Mouse (Mus musculus): ENCODE data around the gene Tbc1d24.

Gene Tbc1d24

GRCm38 (mm10) chr17:24209916-24210240, 4.5 kb upstream of the Tbc1d24 start:
- DNase-seq (ENCODE audit: low read depth), result no peak

GRCm38 (mm10) chr17:24209043-24209915, 3.9 kb upstream of the Tbc1d24 start, which contains the start of gene Ntn3:
Gene Ntn3 (minus strand): TSS chr17:24209531.
- DNase-seq (ENCODE audit: low read depth), result peak; percentile 85

- DNase-seq (ENCODE audit: low read depth), result no peak
Observed at GRCm38 (mm10) chr17:24208641-24209042, 3.3 kb upstream of the Tbc1d24 start.

DNA sequence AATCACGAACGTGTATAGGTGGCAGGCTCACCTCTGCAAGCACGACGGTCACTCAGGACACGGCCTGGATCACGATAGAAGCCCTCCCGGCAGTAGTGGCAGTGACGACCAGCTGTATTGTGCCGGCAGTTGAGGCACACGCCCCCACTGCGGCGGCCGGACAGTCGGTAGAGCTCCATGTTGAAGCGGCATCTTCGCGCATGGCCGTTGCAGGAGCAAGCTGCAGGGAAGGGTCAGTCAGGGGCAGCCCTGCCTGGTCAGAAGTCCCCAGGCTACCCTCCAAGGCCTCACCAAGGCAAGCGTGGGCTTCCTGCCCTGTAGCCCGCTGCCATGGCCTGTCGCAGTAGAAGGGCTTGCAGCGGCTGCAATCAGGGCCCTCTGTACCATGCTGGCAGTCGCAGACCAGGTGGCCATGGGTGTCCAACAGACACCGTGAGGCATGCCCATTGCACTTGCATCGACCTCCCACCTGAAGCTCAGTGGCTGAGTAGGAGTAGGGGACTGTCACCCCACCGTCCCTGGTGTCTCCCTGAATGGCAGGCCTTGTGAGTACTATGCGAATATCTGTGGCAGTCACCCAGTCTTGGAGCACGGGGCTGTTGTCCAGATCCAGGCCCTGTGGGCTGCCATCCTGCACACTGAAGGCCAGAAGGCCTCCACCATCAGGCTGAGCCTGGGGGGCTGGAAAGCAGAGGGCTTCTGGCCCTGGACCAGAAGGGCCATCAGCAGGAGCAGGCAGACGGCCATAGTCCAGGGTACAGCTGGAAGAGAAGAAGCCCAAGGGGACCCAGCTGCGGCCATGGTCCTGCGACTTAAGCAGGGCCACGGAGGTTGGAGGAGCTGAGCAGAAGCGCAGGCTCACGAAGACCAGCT, 2.6 kb upstream of the Tbc1d24 start:
- DNase-seq (ENCODE audit: low read depth), result no peak

DNA sequence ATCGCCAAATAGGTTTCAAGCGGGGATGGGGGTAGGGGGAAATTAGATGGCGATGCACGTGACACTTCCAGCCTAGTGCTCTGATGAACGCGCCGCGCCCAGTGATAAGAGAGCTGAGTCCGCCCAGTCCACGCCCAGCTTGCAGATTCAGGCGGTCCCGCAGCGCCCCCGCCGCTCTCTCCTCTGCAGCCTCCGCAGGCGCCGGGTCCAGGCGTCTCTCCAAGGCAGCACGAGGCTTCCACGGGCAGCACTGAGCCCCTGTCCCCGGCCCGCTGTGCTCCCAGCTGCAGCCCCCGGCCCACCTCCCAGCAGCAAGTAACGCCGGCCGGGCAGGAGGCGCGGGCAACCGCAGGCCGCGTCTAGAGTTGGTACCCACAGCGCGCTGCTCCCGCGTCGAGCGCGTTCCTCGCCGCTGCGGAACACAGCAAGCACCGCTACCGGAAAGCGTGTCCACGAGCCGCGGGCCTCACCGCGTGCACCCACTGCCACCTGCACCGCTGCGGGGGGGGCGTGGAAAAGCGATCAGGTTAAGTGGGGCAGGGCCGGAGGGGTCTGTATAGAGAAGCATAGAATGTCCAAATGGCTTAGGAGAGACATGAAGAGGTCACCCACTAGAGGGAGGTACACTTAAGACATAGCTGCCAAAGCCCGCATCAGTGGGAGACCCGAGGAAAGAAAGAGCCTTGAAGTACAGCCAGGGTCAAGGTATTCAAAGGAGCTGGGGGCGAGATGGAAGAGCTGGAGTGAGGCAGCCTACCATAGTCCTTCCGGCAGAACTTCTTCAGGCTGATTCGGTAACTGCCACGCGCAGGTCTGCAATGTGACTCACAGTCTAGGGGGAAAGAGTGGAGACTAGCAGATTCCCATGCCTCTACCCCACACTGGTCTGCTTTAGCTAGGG, 1.3 kb upstream of the Tbc1d24 start:
- peak; percentile 74 for DNase-seq (ENCODE audit: low read depth)

DNA sequence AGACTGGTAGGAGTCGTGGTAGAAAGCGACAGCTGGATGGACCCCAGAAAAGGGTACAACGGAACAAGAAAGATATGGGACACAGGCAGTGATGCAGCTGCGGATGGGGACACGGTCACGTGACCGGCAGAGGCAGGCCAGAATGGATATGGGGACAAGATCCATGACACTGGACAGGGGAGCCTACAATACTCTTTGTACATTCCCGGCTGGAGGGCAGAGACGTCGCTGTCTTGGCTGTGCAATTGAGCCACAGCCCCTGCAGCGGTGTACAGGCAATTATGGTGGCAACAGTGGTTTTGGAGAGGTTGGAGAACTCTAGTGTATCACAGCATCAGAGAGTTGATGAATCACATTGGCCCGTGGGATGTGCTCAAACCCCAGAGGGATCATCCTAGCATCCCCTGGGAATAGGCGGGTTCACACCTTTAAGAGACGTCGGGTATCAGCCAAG, 573 bp upstream of the Tbc1d24 start:
- DNase-seq (ENCODE audit: low read depth), result no peak

GRCm38 (mm10) chr17:24204846-24205245, 516 bp downstream of the Tbc1d24 start:
- DNase-seq (ENCODE audit: low read depth), result no peak

DNA sequence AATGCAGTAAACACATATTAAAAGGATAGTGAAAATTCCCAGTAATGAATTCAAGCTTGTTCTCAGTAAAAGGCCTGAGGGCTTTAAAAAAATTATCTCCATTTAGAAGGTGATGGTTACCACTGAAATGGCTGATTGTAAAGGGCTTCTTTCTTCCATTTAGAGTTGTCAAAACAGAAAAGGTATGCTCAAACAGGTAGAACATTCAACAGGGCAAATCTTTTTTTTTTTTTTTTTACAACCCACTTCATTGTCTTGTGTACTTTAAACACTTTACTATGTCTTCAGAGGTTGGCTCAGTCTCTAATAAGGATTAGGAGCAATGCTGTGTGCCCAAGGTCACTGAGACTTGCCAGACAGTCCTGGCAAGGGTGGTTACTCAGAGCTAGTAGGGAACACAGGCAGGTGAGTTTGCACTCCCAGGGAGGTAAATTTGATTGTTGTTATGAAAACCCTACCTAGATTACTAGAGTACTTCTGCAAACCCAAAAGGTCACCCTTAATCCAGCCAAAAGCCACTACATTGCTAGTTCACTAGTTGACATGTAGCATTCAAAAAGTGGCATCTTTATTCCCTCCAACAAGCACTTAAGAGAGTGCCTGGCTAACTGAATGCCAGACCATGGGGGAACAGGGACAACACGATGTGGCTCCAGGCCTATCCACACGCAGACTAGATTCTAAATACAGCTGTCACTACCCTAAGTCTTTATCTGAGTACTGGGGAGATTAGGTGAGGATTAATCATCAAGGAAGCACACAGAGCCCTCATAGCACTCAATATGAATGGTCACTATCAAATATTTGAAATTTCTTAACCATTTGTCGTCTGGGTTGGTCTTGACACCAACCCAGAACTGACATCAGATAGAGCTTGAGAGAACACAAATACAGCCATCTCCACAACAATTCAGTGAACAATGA, 1.5 kb downstream of the Tbc1d24 start:
- DNase-seq (ENCODE audit: low read depth), result no peak

DNA sequence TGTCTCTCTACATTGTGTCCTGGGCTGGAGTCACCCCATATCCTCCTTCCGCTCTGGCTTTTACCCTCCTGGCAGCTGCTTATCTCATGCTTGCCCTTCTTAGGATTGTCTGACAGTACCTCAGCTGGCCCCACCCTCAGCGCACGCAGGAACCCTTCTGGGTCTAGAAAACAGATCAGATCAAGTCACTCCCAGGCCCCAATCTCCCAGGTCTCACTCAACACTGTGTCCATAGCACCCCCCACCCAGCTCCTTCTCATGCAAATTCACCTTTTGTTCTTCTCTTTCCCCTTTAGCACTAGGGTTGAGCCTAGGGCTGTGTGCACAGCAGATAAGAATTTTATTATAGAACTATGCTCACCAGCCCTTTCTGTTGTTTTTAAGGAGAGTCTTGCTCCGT, 2.3 kb downstream of the Tbc1d24 start:
- peak; percentile 74 for DNase-seq (ENCODE audit: low read depth)

DNA sequence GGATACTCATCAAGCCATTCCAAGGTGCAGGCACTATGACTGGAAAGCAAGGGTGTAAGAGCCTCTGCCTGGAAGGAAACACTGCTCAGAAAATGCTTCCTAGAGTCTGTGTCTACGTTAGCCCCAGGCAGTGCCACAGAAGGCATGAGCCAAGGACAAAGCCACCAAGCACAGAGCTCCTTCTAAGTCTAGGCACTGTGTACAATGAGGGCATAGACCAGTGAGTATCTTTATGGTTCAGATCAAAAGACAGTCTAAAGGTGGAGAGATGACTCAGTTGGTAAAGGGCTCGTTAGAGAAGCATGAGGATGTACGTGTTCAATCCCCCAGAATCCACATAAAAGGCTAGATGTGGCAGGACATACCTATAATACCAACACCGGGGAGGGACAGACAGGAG, 4.3 kb downstream of the Tbc1d24 start:
- DNase-seq (ENCODE audit: low read depth), result no peak

DNA sequence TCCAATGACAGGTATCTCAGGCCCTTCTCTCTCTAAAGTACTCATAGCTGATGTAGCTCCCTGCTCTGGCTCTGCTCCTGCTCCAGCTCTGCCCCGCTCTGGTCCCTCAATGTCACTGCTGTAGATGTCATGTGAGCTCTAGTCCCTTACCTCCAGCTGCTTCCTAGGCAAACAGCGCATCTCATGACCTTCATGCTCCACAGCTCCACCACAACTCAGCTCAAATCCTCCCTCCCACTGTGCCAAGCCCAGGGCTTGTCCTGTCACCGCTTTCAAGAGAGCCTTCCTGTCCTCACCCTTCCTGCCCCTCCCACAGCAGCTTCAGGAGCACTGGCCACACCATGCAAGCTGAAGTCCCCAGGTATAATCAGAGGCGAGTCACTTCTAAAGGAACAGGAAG, 5.6 kb downstream of the Tbc1d24 start:
- DNase-seq (ENCODE audit: low read depth), result no peak

DNA sequence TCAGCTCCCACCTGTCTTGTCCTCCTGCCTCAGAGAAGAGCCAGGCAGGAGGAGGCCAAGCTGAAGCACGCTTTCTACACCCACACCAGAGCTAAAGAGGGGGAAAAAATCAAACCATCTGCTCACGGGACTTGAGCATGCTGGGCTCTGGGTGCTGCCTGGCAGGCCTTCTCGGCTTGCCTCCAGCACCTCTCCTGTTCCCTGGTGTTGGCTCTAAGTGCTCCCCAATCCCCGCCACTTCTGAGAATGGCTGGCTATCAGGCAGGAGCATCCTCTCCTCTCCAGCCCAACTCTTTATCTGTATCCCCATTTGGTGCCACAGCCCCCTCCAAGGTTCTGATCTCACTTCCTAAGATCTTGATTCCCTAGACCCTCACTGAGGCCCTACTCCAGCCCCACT, 6.1 kb downstream of the Tbc1d24 start:
- no peak for DNase-seq (ENCODE audit: low read depth)

DNA sequence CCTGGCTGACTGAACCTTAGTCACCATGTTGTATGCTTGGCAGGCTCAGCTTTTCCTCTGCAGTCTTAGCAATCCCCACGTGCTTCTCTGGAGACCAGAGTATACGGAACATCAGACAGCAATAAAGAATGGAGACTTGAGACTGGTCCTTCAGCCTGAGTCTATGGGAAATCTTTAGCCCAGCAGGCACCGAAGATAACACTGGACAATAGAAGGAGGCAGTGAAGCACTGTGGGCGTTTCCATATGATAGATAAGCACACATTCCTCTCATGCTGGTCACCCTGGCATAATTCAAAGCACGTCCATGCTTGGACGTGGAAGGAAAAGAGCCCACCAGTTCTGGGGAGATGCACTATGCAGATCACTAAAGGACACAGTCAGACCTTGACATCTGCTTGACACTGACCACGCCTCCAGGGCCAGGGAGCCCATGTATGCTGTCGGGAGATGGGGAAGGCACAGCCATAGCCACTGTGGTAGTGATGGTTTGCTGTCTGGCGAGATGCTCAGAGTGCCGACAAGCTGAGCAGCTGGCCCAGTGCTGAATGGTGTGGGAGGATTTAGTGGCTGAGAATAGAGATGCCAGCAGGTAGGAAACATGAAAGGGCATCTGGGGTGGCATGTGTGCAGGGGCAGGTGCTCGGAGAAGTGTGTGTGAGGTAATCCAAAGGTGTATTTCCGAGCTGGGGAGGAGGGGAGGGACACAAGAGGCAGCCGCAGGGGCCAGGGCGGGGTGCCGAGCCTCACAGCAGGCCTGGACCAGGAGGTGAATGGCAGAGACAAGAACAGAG, 8.1 kb downstream of the Tbc1d24 start:
- no peak for DNase-seq (ENCODE audit: low read depth)

- no peak for DNase-seq (ENCODE audit: low read depth)
Observed at GRCm38 (mm10) chr17:24195349-24195748, 10.0 kb downstream of the Tbc1d24 start.

DNA sequence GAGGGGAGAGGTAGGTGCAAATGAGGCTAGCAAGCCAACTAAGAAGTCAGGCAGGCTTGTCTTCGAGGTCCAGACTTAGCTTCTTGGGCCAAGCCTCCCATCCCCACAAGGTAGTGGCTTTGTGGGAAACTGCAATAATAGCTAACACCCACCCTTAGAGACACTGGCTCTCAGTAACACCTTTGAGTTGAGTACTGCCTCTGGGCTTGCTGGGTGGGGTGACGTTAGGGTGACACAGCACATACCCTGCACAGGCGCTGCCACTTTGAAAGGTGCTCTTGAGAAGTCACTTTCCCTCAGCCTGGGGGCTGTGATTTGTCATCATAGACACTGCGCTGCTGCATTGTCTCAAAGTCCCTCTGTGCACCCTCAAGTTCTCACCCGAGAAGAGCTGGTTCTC, 11.6 kb downstream of the Tbc1d24 start:
- DNase-seq (ENCODE audit: low read depth), result no peak

DNA sequence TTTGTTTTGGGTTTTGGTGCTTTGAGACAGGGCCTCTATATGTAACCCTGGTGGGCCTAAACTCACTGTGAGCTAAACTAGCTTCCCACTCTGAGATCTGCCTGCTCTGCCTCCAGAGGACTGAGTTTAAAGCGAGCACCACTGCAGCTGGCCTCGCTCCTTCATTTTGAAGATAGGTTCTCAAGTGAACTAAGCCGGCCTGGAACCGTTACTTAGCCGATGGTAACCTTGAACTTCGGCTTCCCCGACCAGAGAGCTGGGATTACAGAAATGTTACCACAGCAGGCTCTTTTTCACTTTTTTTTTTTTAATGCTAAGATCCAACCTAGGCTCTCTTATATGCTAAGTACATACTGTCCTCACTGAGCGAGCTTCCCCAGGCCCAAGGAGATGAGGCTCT, 12.1 kb downstream of the Tbc1d24 start:
- DNase-seq (ENCODE audit: low read depth), result no peak

GRCm38 (mm10) chr17:24192848-24193247, 12.5 kb downstream of the Tbc1d24 start:
- DNase-seq (ENCODE audit: low read depth), result no peak

DNA sequence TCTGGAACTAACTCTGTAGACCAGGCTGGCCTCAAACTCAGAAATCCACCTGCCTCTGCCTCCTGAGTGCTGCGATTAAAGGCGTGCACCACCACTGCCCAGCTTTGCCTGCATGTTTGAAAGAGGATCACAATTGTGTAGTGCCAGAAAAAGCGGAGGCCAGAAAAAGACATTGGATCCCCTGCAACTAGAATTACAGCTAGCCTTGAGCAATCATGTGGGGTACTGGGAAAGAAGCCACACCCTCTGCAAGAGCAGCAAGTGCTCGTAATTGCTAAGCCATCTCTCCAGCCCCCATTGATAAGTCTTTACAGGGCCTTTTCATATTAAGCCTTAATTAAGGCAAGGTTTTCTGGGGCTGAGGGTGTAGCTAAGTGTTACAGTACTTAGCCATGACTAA, 13.9 kb downstream of the Tbc1d24 start:
- DNase-seq (ENCODE audit: low read depth), result no peak

GRCm38 (mm10) chr17:24190934-24191333, 14.4 kb downstream of the Tbc1d24 start:
- DNase-seq (ENCODE audit: low read depth), result no peak

DNA sequence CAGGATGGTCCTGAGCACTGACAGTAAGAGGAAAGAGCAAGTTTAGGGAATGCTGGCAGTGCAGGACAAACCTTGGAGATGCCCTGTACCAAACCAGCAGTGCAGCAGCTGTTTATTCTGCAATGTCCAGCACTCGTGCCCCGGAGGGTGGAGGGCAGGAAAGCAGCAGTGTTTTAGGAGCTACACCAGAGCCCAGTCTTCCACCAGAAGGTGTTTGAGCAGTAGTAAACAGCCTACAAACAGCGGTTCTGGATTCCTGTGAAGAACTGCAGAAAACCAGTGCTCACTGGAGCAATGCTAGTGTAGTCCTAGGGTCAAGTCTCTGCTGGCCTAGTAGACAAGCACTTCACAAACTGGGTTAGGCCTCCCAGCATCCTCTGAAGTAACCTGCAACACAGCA, 31.1 kb downstream of the Tbc1d24 start:
- no peak for DNase-seq (ENCODE audit: low read depth)
